Mouse (Mus musculus) small intestine, adult 2 months (tissue): ENCODE results near the gene Jaml.

Source experiments
- CTCF ChIP-seq: fragments of 200-500 bp; IDR thresholded peaks from 2 replicates; pipeline ENCODE4 v1.5.1; 2012; ENCODE audit warnings: low read depth, mild to moderate bottlenecking, control low read depth, inconsistent platforms, low read length, moderate library complexity, mixed read lengths; ENCODE audit not compliant: insufficient replicate concordance, insufficient read length; ENCODE audit errors: extremely low read depth
- POLR2A ChIP-seq: fragments of 200-500 bp; IDR thresholded peaks from 2 replicates; pipeline ENCODE4 v1.6.1; 2012; ENCODE audit warnings: low read depth, mild to moderate bottlenecking, control low read depth, inconsistent platforms, low read length, moderate library complexity

- no peak for TF ChIP-seq CTCF
- TF ChIP-seq POLR2A, result no peak
These were observed 41.1 kb downstream of the Jaml start for GRCm38 (mm10) chr9:45119954-45120530.
